Mouse (Mus musculus) MEL (cell line): ENCODE results near the gene Wdr78.

Source experiments
- BHLHE40 ChIP-seq: IDR thresholded peaks from 2 replicates; pipeline ENCODE4 v1.6.1; 2012; ENCODE audit warnings: low read depth, mild to moderate bottlenecking, inconsistent platforms, low read length, improper control_type of control experiment, borderline replicate concordance
- CHD1 ChIP-seq: IDR thresholded peaks from 2 replicates; pipeline ENCODE4 v1.6.1; 2012; ENCODE audit warnings: low read depth, mild to moderate bottlenecking, inconsistent platforms, low read length, improper control_type of control experiment
- CTCF ChIP-seq, 3 experiments: IDR thresholded peaks in 2 of 3; conservative IDR thresholded peaks in 1 of 3; 2 replicates each; pipeline ENCODE4 v1.5.1; 2011 to 2012; ENCODE audit warnings: low read length in 3 of 3, low read depth in 2 of 3, mild to moderate bottlenecking in 2 of 3, improper control_type of control experiment in 1 of 3, inconsistent platforms in 1 of 3, mixed read lengths in 1 of 3, moderate library complexity in 1 of 3; ENCODE audit not compliant: control insufficient read depth in 1 of 3, insufficient read depth in 1 of 3, poor library complexity in 1 of 3, severe bottlenecking in 1 of 3
- JUND ChIP-seq: IDR thresholded peaks from 2 replicates; pipeline ENCODE4 v1.6.1; 2011; ENCODE audit warnings: low read depth, mild to moderate bottlenecking, improper control_type of control experiment, low read length
- KAT2A ChIP-seq: conservative IDR thresholded peaks from 2 replicates; pipeline ENCODE4 v1.6.1; 2012; ENCODE audit warnings: low read depth, low read length, improper control_type of control experiment, inconsistent platforms
- MEF2A ChIP-seq: IDR thresholded peaks from 2 replicates; pipeline ENCODE4 v1.6.1; 2014; ENCODE audit warnings: low read depth, mild to moderate bottlenecking, inconsistent platforms, low read length, improper control_type of control experiment; ENCODE audit not compliant: poor library complexity, insufficient replicate concordance, severe bottlenecking; ENCODE audit errors: extremely low read depth
- POLR2A ChIP-seq, 2 experiments: IDR thresholded peaks; 2 replicates each; pipeline ENCODE4 v1.6.1; 2011 to 2012; ENCODE audit warnings: low read length in 2 of 2, mild to moderate bottlenecking in 2 of 2, control low read depth in 1 of 2, improper control_type of control experiment in 1 of 2, low read depth in 1 of 2, moderate library complexity in 1 of 2; ENCODE audit not compliant: control insufficient read depth in 1 of 2, insufficient read depth in 1 of 2, poor library complexity in 1 of 2
- RAD21 ChIP-seq: IDR thresholded peaks from 2 replicates; pipeline ENCODE4 v1.6.1; 2011; ENCODE audit warnings: mild to moderate bottlenecking, low read depth, low read length, improper control_type of control experiment
- SIN3A ChIP-seq: IDR thresholded peaks from 2 replicates; pipeline ENCODE4 v1.6.1; 2012; ENCODE audit warnings: low read length, improper control_type of control experiment, inconsistent platforms
- TAL1 ChIP-seq: IDR thresholded peaks from 2 replicates; pipeline ENCODE4 v1.6.1; 2012; ENCODE audit warnings: mild to moderate bottlenecking, inconsistent platforms, low read length, moderate library complexity, mixed read lengths
- USF1 ChIP-seq: IDR thresholded peaks from 2 replicates; pipeline ENCODE4 v1.6.1; 2014; ENCODE audit warnings: low read depth, mild to moderate bottlenecking, inconsistent platforms, low read length, improper control_type of control experiment, moderate library complexity
- ZC3H11A ChIP-seq: IDR thresholded peaks from 2 replicates; pipeline ENCODE4 v1.6.1; 2012; ENCODE audit warnings: low read depth, mild to moderate bottlenecking, inconsistent platforms, low read length, improper control_type of control experiment

DNA sequence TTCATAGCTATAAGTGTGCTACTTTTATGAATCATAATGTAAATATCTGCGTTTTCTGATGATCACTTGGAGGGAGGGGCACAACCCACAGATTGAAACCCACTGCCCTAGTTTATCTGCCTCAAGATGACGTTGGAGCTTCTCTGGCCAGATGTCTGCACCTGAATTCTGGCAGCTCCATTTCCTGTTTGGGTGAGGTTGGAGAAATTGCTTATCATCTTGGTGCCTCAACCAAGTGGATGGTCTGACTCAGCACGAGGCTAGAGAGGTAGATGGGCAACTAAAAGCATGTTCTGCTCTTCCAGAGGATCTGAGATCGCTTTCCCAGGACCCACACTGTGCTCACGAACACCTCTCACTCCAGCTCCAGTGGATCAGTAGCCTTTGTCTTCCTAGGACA, 49.4 kb downstream of the Wdr78 start:
- no peak for TF ChIP-seq CTCF (IDR thresholded peaks at IDR 0.05 in 2 of 3, conservative IDR thresholded peaks at IDR 0.05 in 1 of 3; ENCODE audit: control insufficient read depth in 1 of 3, insufficient read depth in 1 of 3, low read depth in 2 of 3, low read length in 3 of 3, poor library complexity in 1 of 3, severe bottlenecking in 1 of 3)
- TF ChIP-seq POLR2A (IDR thresholded peaks at IDR 0.05; ENCODE audit: control insufficient read depth in 1 of 2, insufficient read depth in 1 of 2, low read depth in 1 of 2, low read length in 2 of 2, poor library complexity in 1 of 2) = no peak
- no peak for TF ChIP-seq SIN3A
- TF ChIP-seq CHD1 = no peak
- no peak for TF ChIP-seq ZC3H11A
- TF ChIP-seq KAT2A = no peak
- no peak for TF ChIP-seq MEF2A
- TF ChIP-seq BHLHE40 = no peak
- no peak for TF ChIP-seq JUND
- no peak for TF ChIP-seq USF1
- no peak for TF ChIP-seq TAL1
- TF ChIP-seq RAD21 = no peak
